Mouse (Mus musculus): ENCODE measurements around the gene Cacna1a.
"Not testable (repeated sequence)": the region's sequence is repeated elsewhere in the genome, so short reads cannot be mapped to it uniquely, and the experiment has no call there.

Gene Cacna1a

DNA sequence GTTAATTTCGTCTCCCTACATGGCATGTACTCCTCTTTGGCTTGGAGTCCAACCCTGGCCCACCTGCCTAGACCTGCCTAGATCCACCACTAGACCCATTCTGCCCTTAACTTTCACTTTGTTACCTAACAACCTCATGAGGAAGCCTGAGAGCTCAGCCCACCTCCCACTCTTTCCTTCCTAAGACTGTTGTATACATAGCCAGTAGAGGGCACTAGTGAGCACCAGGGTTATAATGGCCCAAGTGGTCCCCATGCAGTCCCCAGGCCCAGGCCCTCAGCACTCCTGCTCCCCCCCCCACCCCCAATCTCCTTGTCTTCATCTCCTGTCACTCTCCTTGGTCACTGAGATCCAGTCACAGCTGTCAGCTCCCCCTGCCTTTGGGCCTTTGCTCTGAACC is 86.2 kb downstream of the Cacna1a start:
- no peak for DNase-seq (ENCODE audit: low spot score in 2 of 2)

GRCm38 (mm10) chr8:84477341-84477740 is 89.1 kb downstream of the Cacna1a start:
- DNase-seq (ENCODE audit: low spot score in 2 of 2), result no peak

- DNase-seq (ENCODE audit: low spot score in 2 of 2), result no peak
Observed at GRCm38 (mm10) chr8:84483004-84483403, 94.8 kb downstream of the Cacna1a start.

GRCm38 (mm10) chr8:84485366-84485765 is 97.1 kb downstream of the Cacna1a start:
- no peak for DNase-seq (ENCODE audit: low spot score in 2 of 2)

GRCm38 (mm10) chr8:84485864-84486263 is 97.6 kb downstream of the Cacna1a start:
- no peak for DNase-seq (ENCODE audit: low spot score in 2 of 2)

GRCm38 (mm10) chr8:84489223-84489622 is 101.0 kb downstream of the Cacna1a start:
- DNase-seq (ENCODE audit: low spot score in 2 of 2), result no peak

DNA sequence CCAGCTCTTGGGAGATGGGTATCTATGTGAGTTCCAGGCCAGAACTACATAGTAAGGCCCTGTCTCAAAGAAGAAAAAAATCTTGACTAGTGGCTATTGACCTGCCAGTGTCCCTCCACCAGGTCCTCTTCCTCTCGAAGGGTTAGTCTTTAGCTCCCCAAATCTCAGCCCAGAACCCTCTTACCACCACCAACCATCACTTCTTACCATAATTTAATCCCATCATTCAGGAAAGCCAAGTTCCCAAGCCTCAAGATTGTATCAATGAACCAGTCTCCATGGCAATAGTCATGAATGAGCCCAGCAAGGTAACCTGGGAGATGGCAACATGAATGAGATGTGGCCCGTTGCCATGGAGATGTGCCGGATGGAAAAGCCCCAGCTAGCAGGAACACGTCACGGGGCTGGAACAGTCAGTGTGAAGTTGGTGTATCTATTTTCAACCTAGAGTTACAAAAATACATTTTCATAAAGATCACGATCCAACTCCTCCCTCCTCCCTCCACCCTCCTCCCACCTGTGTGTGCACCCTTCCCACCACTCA is 106.4 kb downstream of the Cacna1a start:
- DNase-seq (ENCODE audit: low spot score in 2 of 2), result no peak

DNA sequence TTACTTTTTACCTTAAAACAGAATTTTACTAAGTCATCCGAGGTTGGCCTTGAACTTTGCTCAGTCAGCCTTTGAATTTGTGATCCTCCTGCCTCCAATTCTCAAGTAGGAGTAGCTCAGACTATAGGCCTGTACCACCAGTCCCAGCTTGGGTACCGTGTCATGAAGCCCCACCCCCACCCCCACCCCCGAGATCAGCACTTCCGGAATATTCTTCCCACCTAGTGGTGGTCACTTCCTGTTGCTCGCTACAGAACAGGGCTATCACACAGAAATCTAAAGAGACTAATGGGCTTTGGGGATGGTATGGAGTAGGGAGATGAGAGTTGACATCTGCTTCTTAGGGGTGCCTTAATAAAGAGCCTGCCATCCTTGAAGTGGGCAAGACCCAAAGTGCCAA is 112.9 kb downstream of the Cacna1a start:
- DNase-seq (ENCODE audit: low spot score in 2 of 2), result no peak

GRCm38 (mm10) chr8:84501671-84502308 is 113.5 kb downstream of the Cacna1a start:
- no peak for DNase-seq (ENCODE audit: low spot score in 2 of 2)

DNA sequence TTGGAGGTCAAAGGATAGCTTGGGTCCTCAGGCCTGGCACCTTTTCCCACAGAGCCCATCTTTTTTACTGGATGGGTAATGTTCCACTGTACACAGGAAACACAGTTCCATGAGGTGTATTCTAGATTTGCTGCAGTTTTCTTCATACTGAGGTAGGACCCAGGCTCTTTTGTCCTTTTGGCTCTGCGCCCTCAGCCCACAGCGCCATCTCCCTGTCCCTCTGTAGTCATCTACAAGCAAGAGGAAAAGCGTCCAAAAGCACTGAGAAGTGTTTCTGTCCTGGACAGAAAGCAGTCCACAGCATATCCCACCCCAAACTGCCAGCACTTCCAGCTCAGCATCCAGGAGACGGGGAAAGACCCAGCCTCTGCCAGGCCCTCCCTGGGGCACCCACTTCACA is 114.4 kb downstream of the Cacna1a start:
- DNase-seq (ENCODE audit: low spot score in 2 of 2), result no peak

GRCm38 (mm10) chr8:84507220-84507619 is 119.0 kb downstream of the Cacna1a start:
- no peak for DNase-seq (ENCODE audit: low spot score in 2 of 2)

- not testable (repeated sequence) for DNase-seq (ENCODE audit: low spot score in 2 of 2)
Observed at GRCm38 (mm10) chr8:84509764-84510163, 121.5 kb downstream of the Cacna1a start.

DNA sequence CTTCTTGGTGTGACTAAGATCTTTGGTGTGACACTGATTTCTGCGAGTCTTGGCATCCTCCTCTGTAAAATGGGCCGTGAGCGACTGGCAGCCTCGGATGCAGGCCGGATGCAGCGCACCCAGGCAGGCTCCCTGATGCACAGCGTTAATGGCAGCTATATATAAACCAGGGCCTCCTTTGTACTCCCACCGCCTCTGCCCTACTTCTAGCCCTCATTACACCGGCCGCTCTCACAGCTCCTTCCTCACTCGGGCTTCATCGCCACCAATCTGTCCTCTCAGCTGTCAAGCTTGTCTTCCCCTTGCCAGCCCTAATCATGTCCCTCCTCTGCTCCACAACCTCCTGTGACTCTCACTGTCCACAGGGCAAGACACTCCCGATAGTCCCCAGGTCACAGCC is 123.4 kb downstream of the Cacna1a start:
- DNase-seq (ENCODE audit: low spot score in 2 of 2), result no peak

GRCm38 (mm10) chr8:84513765-84514164 is 125.5 kb downstream of the Cacna1a start:
- no peak for DNase-seq (ENCODE audit: low spot score in 2 of 2)

DNA sequence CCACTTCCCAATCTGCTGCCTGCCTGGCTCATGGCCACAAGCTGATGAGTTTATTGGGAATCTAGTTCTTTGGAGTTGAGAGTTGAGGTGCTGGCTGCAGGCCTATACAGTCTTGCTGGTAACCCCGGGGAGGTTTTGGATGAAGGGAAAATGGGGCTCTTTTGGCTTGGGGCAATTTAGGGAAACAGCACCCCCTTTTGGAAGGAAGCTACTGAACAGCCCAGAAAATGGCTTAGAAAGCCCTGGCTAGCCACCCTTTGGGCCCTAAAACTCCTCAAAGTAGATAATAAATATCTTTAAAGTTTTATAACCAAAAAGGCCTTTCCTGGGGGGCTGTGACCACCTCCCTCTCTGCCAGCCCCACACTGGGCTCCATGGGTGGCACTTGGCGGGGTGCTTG is 129.9 kb downstream of the Cacna1a start:
- DNase-seq (ENCODE audit: low spot score in 2 of 2), result no peak

GRCm38 (mm10) chr8:84518720-84519119 is 130.5 kb downstream of the Cacna1a start:
- DNase-seq (ENCODE audit: low spot score in 2 of 2), result no peak

DNA sequence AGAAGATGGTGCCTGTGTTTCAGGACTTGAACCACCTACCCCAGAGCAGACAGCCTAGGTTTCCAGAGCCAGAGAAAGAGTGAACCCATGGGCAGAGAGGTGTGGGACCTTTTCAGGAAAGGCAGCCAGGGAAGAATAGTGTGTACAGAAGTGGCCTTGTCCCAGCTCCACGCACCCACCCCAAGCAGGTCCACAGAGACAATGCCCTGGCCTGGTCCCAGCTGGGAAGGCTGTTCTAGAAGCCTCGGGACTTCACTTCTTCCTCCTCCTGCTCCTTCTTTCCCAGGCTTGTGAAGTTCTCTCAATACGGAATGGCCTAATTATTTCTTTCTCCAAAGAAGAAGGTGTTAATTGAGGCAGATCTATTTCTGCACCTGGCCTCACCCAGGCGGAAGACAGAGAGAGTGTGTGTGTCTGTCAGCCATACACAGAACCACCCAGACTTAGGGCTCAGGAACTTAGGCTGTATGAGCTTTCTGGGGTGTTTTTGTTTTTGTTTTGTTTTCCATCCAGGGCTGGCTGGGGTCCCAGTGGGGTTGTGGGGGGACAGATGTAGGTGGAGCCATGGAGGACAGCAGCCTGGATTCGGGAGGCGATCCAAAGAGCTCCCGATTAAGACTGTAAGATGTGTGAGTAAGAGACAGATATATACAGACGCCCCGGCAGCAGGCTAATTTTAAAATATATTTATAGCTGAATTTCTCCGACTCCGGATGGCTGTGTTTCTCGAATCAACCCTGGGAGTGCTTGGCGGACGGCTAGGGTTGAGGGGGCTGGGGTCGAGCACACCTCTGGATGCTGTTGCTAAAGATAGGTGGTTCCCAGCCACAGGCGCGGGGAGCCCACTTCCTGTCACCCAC is 131.8 kb downstream of the Cacna1a start:
- DNase-seq (ENCODE audit: low spot score in 2 of 2), result no peak

GRCm38 (mm10) chr8:84520999-84521398 is 132.8 kb downstream of the Cacna1a start:
- DNase-seq (ENCODE audit: low spot score in 2 of 2), result no peak

GRCm38 (mm10) chr8:84528036-84528435 is 139.8 kb downstream of the Cacna1a start:
- no peak for DNase-seq (ENCODE audit: low spot score in 2 of 2)

- no peak for DNase-seq (ENCODE audit: low spot score in 2 of 2)
Observed at GRCm38 (mm10) chr8:84529548-84529947, 141.3 kb downstream of the Cacna1a start.

- DNase-seq (ENCODE audit: low spot score in 2 of 2), result no peak
Observed at GRCm38 (mm10) chr8:84532725-84533124, 144.5 kb downstream of the Cacna1a start.

DNA sequence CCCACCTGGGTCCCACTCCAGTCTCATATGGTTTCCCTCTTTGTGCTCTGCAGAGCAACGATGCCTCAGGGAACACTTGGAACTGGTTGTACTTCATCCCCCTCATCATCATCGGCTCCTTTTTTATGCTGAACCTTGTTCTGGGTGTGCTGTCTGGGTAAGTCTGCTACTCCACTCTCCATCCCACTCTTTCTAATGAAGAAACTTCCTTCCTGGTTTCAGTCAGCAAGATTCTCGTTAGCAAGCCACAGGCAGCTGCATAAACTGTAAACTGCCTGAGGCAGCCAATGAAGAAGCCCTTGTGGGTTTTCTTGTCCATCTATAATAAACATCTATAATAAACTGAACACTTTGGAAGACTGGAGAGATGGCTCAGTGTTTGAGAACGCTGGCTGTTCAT is 145.1 kb downstream of the Cacna1a start:
- DNase-seq (ENCODE audit: low spot score in 2 of 2), result no peak

DNA sequence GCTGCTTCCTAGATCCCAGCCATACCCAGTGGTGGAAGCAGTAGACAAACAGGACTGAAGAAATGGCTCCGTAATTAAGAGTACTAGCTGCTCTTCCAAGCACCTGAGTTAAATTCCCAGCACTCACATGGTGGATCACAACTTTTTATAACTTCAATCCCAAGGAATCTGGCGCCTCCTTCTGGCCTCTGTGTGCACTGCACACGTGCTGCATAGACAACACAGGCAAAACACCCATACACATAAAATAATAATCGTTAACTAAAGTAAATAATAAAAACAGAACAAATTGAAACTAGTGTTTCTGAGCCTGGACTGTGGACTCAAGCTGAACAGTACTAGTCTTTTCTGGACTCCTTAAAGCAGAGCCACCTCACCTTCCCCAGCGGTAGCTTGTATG is 148.7 kb downstream of the Cacna1a start:
- no peak for DNase-seq (ENCODE audit: low spot score in 2 of 2)
